Mouse (Mus musculus) mature B cell (primary cell): ENCODE measurements around the gene Chrm3.

Source experiments
- in situ Hi-C: fragments of 300-500 bp; cut with MboI; formaldehyde crosslinking; loops from 2 replicates; pipeline ENCODE4 v1.14.3; 2019

Chrm3 gene

GRCm38 (mm10) chr13:10068927-10069580 is 291.6 kb downstream of the Chrm3 start:
- in situ Hi-C loops = no loop called here

GRCm38 (mm10) chr13:10066829-10067618 is 293.6 kb downstream of the Chrm3 start:
- in situ Hi-C loops = no loop called here

GRCm38 (mm10) chr13:10065776-10066175 is 294.9 kb downstream of the Chrm3 start:
- in situ Hi-C loops = no loop called here

- in situ Hi-C loops = no loop called here
These were observed 298.0 kb downstream of the Chrm3 start for GRCm38 (mm10) chr13:10062681-10063080.

DNA sequence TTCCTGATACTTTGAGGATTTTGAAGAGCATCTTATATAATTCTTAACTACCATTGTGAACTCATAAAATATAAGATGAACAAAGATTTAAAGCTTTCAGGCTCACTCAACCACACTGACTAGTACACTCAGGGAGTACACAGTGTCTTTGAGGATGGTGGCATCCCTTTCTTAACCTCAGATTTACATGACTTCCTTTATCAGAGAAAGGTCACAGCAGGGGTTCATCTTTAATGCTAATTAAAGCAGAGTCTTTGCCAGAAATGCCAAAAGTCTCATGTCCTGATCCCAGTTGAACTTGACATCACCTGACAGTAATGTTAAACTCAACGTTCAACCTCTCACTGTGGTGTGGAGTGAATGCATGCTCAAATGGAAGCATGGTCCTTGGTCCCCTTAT is 301.7 kb downstream of the Chrm3 start:
- in situ Hi-C loops = no loop called here

- in situ Hi-C loops = no loop called here
These were observed 302.9 kb downstream of the Chrm3 start for GRCm38 (mm10) chr13:10057644-10058198.

GRCm38 (mm10) chr13:10054086-10054485 is 306.6 kb downstream of the Chrm3 start:
- in situ Hi-C loops = no loop called here

DNA sequence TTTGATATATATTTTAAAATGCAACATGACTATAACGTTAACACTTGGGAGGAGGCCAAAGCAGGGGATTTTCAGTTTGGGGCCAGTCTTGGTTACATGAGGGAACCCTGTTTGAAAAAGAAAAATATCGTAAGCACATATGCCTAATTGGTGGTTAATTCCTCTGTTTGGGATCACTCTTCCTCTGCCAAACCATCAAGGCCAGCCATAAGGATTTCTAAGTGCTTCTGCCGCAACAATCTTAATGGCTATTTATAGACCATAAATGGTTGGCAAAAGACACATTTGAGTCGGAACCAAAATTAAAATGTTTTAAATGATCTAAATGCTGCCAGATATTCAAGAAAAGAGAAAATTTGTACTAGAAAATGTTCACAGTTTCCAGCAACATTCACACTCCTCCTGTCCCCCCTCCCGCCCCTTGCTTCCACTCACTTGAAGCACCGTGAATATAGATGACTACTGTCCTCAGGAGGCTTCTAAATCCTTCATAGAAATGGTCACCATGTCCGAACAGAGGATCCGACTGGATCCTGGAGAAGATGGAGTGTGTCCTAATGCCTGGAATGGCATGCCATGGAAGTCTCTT is 307.3 kb downstream of the Chrm3 start:
- in situ Hi-C loops = no loop called here

DNA sequence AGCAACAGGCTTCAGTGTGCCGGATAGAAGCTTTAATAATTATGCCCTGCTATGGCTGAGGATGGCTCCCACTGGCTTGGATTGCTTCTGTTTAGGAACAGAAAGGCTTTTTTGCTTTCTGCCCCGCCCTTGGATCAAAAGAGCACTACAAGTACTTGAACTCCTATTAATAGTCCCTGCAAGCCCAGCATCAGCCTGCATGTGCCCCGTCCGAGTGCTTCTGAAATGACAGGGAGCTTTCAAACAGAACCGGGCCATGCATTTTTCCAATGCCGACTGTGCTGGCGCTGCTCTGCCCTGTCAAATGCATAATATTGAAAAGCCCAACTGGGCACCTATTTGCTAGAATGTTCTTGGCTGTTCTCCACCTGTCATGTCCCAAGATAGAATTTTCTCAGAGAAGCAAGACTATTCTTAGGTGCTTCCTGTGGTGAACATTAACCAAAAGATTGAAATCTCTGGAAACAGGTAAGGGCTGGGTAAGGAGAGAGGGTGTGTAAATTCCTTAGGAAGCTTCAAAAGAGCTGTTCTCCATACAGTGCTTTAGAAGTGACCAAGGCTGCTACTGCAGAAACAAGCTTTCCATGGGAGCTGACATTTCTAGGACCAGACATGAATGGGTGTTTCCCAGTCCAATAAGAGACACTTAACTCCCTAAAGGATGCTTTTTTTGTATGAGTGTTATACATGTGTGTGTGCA is 314.8 kb downstream of the Chrm3 start:
- in situ Hi-C loops = no loop called here

DNA sequence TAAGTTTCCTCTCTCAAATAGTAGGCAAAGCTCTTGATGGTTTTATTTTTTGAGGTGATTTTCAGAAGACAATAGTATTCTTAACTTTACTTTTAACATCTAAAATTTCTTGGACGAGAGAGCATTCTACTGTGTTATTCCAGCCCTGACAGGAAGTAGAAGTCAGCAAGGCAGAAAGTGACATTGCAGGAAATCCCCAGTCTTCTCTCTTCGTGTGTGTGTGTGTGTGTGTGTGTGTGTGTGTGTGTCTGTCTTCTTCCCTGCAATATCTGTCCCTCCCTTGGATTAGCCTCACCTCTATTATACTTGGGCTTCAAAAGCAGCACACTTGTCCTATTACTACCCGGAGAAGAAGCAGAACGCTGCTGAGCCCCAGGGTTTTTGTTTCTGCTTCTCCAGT is 316.6 kb downstream of the Chrm3 start:
- in situ Hi-C loops = no loop called here

GRCm38 (mm10) chr13:10033570-10034399 is 326.9 kb downstream of the Chrm3 start:
- in situ Hi-C loops = no loop called here

GRCm38 (mm10) chr13:10031547-10031946 is 329.1 kb downstream of the Chrm3 start:
- in situ Hi-C loops = no loop called here

- in situ Hi-C loops = no loop called here
These were observed 330.7 kb downstream of the Chrm3 start for GRCm38 (mm10) chr13:10029944-10030343.

DNA sequence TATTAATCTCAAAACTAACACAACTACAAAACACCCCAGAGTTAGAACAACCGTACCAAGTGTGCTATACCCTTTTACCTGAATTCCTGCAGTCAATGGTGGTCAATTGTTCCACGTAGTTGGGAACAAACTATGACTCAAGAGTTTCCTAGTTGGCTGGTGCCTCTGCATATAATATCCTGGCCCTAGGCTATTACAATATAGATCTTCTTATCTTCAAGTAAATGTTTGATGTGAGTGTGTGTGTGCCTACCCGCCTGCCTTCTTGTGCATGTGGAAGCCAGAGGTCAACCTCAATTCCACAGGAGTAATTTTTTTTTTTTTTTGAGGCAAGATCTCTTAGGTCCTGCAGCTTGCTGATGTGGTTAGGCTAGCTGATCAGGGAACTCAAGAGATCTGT is 335.5 kb downstream of the Chrm3 start:
- in situ Hi-C loops = no loop called here

DNA sequence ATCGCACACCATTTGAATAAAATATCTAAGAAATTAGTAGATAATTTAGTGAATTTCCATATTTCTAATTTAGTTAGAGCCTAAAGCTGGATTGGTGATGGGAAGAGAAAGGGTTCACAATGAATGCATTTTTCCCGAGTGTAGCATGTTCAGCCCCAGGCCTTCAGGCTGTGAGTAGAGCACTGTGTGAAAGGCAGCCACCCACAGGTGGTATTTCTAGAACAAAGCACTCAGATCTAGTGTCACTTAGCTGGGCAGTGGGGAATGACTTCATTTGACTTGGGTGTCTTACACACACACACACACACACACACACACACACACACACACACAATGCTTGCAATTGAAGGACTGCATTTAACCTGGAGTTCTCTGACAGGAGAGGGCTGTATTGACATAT is 337.5 kb downstream of the Chrm3 start:
- in situ Hi-C loops = no loop called here

GRCm38 (mm10) chr13:10019252-10019651 is 341.4 kb downstream of the Chrm3 start:
- in situ Hi-C loops = no loop called here

GRCm38 (mm10) chr13:10002916-10003315 is 357.7 kb downstream of the Chrm3 start:
- in situ Hi-C loops = no loop called here

GRCm38 (mm10) chr13:9997664-9998328 is 362.9 kb downstream of the Chrm3 start:
- in situ Hi-C loops = no loop called here

DNA sequence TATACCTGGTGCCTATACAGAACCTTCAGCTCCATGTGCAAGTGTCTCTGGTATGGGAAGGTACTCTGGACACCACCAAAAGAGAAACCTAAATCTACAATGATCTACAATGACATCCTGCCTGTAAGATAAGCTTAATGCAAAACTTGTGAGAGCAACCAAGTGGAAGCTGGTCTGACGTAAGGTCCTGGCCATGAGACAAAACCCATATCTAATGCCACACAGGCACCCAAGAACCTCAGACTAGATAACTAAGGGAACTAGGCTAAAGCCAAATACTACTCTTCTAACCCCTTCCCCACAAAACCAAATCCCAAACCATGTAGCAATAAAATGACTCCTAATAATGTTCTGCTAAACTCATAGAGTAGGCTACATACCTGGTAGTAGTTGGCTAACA is 364.8 kb downstream of the Chrm3 start:
- in situ Hi-C loops = no loop called here

- in situ Hi-C loops = no loop called here
These were observed 367.1 kb downstream of the Chrm3 start for GRCm38 (mm10) chr13:9993571-9993970.

DNA sequence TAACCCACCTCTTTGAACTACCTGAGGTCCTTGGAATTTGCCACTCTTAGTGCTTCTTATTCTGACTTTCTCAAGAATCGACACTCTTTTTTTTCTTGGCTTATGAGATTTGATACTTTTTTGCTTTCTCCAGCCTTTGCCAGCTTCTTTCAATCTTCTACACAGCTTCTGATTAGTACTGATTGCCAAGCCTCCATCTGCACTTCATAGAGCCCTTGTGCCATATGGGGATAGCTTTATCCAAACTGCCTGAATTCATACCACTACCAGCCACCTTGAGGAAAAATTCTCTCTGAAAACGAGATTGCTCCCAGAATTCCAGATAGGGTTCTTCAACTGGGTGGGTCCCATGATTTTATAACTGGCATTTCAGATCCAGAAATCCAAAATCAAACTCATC is 368.0 kb downstream of the Chrm3 start:
- in situ Hi-C loops = no loop called here
